Mouse (Mus musculus) left cerebral cortex, postnatal 36 days (tissue): ENCODE measurements around the gene Grin3b. TPM values are rescaled to one million over a fixed set of nuclear protein-coding genes. Genes with fewer than 3 reads are reported as not detected.

Source experiments
- DNase-seq, 2 experiments: peaks; one replicate each; pipeline ENCODE4 v3.0.0; 2021 to 2022; ENCODE audit warnings: low spot score in 2 of 2, mixed read lengths in 1 of 2
- intact Hi-C: fragments of 180-260 bp; cut with DNase I; formaldehyde crosslinking; loops from one replicate; pipeline ENCODE4 v1.15.1; 2025
- total RNA-seq, 2 experiments: library from RNA; stranded (reverse); gene quantifications; 2 replicates each; pipeline ENCODE4 v1.2.3; 2021

The Grin3b gene
- total RNA-seq, 2 experiments from 2014 or later = 0.10 TPM; not detected in 1

- intact Hi-C loops = no loop called here
- DNase-seq = no peak
Observed at GRCm38 (mm10) chr10:80003374-80004232, 33.1 kb downstream of the Grin3b start.

GRCm38 (mm10) chr10:80004233-80004705 is 33.8 kb downstream of the Grin3b start:
- intact Hi-C loops = no loop called here
- no peak for DNase-seq

- intact Hi-C loops = no loop called here
- DNase-seq = no peak
Observed at GRCm38 (mm10) chr10:80011740-80012139, 41.2 kb downstream of the Grin3b start.

GRCm38 (mm10) chr10:80013609-80014008 is 43.1 kb downstream of the Grin3b start:
- no peak for DNase-seq
- intact Hi-C loops = no loop called here

GRCm38 (mm10) chr10:80014484-80015290 is 44.2 kb downstream of the Grin3b start:
- no peak for DNase-seq
- intact Hi-C loops = no loop called here

- no peak for DNase-seq
- intact Hi-C loops = no loop called here
Observed at GRCm38 (mm10) chr10:80015583-80015982, 45.1 kb downstream of the Grin3b start.

- DNase-seq = no peak
- intact Hi-C loops = no loop called here
Observed at GRCm38 (mm10) chr10:80016511-80016910, 46.0 kb downstream of the Grin3b start, which contains the start of gene Arhgap45. TSS of gene Arhgap45 (plus strand) at chr10:80016653.

- intact Hi-C loops = no loop called here
- DNase-seq = no peak
Observed at GRCm38 (mm10) chr10:80016931-80017330, 46.4 kb downstream of the Grin3b start.

GRCm38 (mm10) chr10:80017361-80017760 is 46.8 kb downstream of the Grin3b start:
- intact Hi-C loops = no loop called here
- DNase-seq = no peak

GRCm38 (mm10) chr10:80017771-80018170 is 47.3 kb downstream of the Grin3b start:
- DNase-seq = no peak
- intact Hi-C loops = no loop called here

GRCm38 (mm10) chr10:80018739-80019297 is 48.3 kb downstream of the Grin3b start:
- intact Hi-C loops = no loop called here
- DNase-seq = no peak

GRCm38 (mm10) chr10:80019471-80020131 is 49.1 kb downstream of the Grin3b start:
- intact Hi-C loops = no loop called here
- DNase-seq = no peak

- intact Hi-C loops = no loop called here
Observed at GRCm38 (mm10) chr10:80020191-80020590, 49.7 kb downstream of the Grin3b start.

GRCm38 (mm10) chr10:80020603-80021319 is 50.2 kb downstream of the Grin3b start:
- no peak for DNase-seq
- intact Hi-C loops = no loop called here

More at GRCm38 (mm10) chr10:80020191-80020590, 49.7 kb downstream of the Grin3b start:
- DNase-seq = no peak

GRCm38 (mm10) chr10:80021320-80021641 is 50.8 kb downstream of the Grin3b start:
- intact Hi-C loops = no loop called here
- DNase-seq = no peak

- no peak for DNase-seq
- intact Hi-C loops = no loop called here
Observed at GRCm38 (mm10) chr10:80022164-80022563, 51.6 kb downstream of the Grin3b start.

GRCm38 (mm10) chr10:80022806-80023205 is 52.3 kb downstream of the Grin3b start:
- DNase-seq = no peak
- intact Hi-C loops = no loop called here

GRCm38 (mm10) chr10:80023758-80024157 is 53.2 kb downstream of the Grin3b start:
- no peak for DNase-seq
- intact Hi-C loops = no loop called here
